Mouse (Mus musculus) liver, embryonic 11.5 days (tissue): ENCODE results near the gene Pbx2. TPM values are rescaled to one million over a fixed set of nuclear protein-coding genes. Genes with fewer than 3 reads are reported as not detected.

Source experiments
- ATAC-seq: fragments of 200-750 bp; cut with Nextera tagmentation; replicated peaks from 2 replicates; pipeline ENCODE4 v1.8.0; 2017; ENCODE audit warnings: moderate number of reproducible peaks, mild to moderate bottlenecking, moderate TSS enrichment, moderate library complexity; ENCODE audit not compliant: low FRiP score
- DNase-seq: peaks from one replicate; pipeline ENCODE4 v3.0.0-alpha.2; 2017; ENCODE audit warnings: low spot score
- H3K27ac ChIP-seq: fragments of 300-500 bp; sonication (generic); 2 replicates; pipeline ENCODE4 v1.5.1; 2014; ENCODE audit warnings: mild to moderate bottlenecking, low read depth, low read length, control low read depth
- H3K27me3 ChIP-seq: fragments of 300-500 bp; sonication (generic); replicated peaks from 2 replicates; pipeline ENCODE4 v1.6.1; 2014; ENCODE audit warnings: low read length, mixed read lengths; ENCODE audit not compliant: control insufficient read depth, insufficient read depth
- H3K36me3 ChIP-seq: fragments of 300-500 bp; sonication (generic); 2 replicates; pipeline ENCODE4 v1.6.1; 2014; ENCODE audit warnings: mild to moderate bottlenecking, low read length, moderate library complexity, mixed read lengths; ENCODE audit not compliant: control insufficient read depth, insufficient read depth
- H3K4me1 ChIP-seq: fragments of 300-500 bp; sonication (generic); replicated peaks from 2 replicates; pipeline ENCODE4 v1.6.1; 2014; ENCODE audit warnings: low read length, mixed read lengths; ENCODE audit not compliant: control insufficient read depth, insufficient read depth
- H3K4me2 ChIP-seq: fragments of 300-500 bp; sonication (generic); 2 replicates; pipeline ENCODE4 v1.6.1; 2014; ENCODE audit warnings: mild to moderate bottlenecking, control low read depth, moderate library complexity
- H3K4me3 ChIP-seq: fragments of 300-500 bp; sonication (generic); 2 replicates; pipeline ENCODE4 v1.5.1; 2014; ENCODE audit warnings: low read depth, low read length, control low read depth
- H3K9ac ChIP-seq: fragments of 300-500 bp; sonication (generic); 2 replicates; pipeline ENCODE4 v1.6.1; 2014; ENCODE audit warnings: low read depth, low read length, control low read depth
- H3K9me3 ChIP-seq: fragments of 300-500 bp; sonication (generic); 2 replicates; pipeline ENCODE4 v1.6.1; 2016; ENCODE audit warnings: low read length, inconsistent platforms, mixed read lengths; ENCODE audit not compliant: control insufficient read depth
- WGBS: fragments of 180-500 bp; shearing (Covaris S2); extraction: QIAGEN DNeasy Blood & Tissue Kit; methylation state at CpG from one replicate; pipeline ENCODE4 v1.1.7; 2014; 5-methylcytosine and 5-hydroxymethylcytosine counted together
- polyA plus RNA-seq: library from polyadenylated mRNA; unstranded; fragments of >200 nt; fragmentation: Nextera tagmentation; extraction: Ambion mirVana; gene quantifications from 2 replicates; pipeline ENCODE4 v1.2.1, GENCODE M21; 2014

Pbx2 gene
- polyA plus RNA-seq, 1 experiment from 2014 or later, result 11.4 TPM

DNA sequence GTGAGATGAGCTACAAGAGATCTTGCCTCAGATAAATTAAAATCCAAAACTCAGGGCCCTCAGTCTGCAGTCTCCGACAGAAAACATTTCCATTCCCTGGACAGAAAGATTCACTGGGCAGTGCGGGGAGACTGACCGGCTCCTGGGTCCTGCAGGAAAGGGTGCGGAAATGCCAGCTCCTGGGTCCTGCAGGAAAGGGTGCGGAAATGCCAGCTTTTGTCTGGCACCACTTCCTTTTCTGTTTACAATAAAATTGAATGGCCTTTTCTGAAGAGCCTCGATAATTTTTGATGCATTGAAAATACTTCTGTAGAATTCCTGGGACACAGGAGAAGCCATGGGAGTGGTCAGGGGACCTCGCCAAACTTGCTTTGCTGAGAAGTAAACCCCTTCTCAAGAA is 31.9 kb upstream of the Pbx2 start:
- no peaks in the 10 kb centered on the region for H3K27me3 ChIP-seq
- H3K4me3 ChIP-seq, result no peak overlapping the region
- DNase-seq (no peak), ATAC-seq (no peak)
- no peaks in the 10 kb centered on the region for H3K36me3 ChIP-seq
- no peak overlapping the region for H3K4me2 ChIP-seq
- no peak overlapping the region for H3K9ac ChIP-seq
- 79% methylated on average over 7 of the region's 7 CpGs for WGBS
- H3K27ac ChIP-seq, result no peak overlapping the region
- peaks cover 2% of the 10 kb centered on the region for H3K4me1 ChIP-seq
- H3K9me3 ChIP-seq, result no peaks in the 10 kb centered on the region

DNA sequence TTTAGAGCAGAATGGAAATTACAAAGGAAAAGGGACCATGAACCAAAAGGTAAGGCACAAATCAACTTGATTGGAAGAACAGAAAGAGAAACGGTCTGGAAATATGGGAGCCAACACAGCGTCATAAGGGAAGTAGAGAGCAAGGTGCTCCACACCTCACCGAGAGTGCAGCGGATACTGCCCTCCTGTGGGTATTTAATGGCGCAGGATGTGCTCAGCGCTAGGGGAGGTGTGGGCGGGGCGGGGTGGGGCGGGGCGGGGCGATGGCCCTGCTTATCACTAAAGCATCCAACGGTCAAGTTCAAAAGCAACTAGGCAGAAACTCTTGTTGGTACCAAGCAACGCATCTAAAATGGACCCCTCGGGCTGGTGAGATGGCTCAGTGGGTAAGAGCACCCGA is 31.2 kb upstream of the Pbx2 start:
- DNase-seq, result no peak
- 21% methylated on average over 15 of the region's 15 CpGs for WGBS
- H3K9me3 ChIP-seq, result no peaks in the 10 kb centered on the region
- H3K27ac ChIP-seq, result no peak overlapping the region
- no peak overlapping the region for H3K4me2 ChIP-seq
- H3K4me3 ChIP-seq, result no peak overlapping the region
- ATAC-seq, result no peak; the same call in 1 of the 2 replicates
- H3K9ac ChIP-seq, result no peak overlapping the region
- H3K36me3 ChIP-seq, result no peaks in the 10 kb centered on the region
- peaks cover 6% of the 10 kb centered on the region for H3K4me1 ChIP-seq
- H3K27me3 ChIP-seq, result no peaks in the 10 kb centered on the region

DNA sequence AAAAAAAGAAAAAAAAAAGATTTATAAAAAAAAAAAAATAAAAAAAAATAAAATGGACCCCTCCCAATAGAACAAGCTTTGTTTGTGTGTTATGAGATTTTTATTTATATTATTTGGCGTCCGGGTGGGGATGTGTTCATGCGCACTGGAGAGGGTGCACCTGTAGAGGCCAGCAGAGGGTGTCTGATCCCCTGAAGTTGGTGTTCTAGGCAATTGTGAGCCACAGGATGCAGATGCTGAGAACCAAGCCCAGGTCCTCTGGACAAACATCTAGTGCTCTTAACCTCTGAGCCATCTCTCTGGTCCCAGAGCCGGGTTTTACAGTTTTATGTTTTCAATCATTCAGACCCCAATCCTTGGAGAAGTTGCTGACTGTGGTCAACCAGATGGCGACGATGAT is 30.6 kb upstream of the Pbx2 start:
- DNase-seq (no peak), ATAC-seq (no peak)
- H3K9ac ChIP-seq, result no peak overlapping the region
- H3K36me3 ChIP-seq, result no peaks in the 10 kb centered on the region
- no peaks in the 10 kb centered on the region for H3K9me3 ChIP-seq
- H3K27ac ChIP-seq, result no peak overlapping the region
- H3K4me2 ChIP-seq, result no peak overlapping the region
- H3K27me3 ChIP-seq, result no peaks in the 10 kb centered on the region
- 87% methylated on average over 6 of the region's 6 CpGs for WGBS
- H3K4me3 ChIP-seq, result no peak overlapping the region
- H3K4me1 ChIP-seq, result peaks cover 6% of the 10 kb centered on the region

DNA sequence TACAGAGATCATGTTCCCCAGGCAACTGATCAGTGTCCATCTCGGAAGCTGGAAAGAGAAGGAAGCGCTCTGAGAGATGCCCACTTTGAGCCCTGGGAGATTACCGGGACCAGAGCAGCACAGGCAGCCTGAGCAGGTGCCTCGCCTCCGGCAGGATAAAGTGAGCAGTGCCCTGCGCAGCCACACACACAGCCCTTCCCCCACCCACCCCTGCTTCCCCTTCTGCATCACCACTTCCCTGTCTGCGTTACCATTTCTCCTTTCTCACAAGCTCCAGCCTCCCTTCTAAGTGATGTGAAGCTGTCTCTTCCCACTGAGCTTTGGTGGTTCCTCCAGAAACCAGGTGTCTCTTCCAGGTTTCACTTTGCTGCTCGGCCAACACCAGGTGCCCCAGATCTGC is 29.9 kb upstream of the Pbx2 start:
- Histone ChIP-seq H3K4me2 (peak overlapping the region; percentile 11; the same call in 1 of the 2 replicates), H3K27ac (no peak overlapping the region), H3K9me3 (no peaks in the 10 kb centered on the region), H3K9ac (no peak overlapping the region), H3K4me3 (no peak overlapping the region), H3K4me1 (peaks cover 6% of the 10 kb centered on the region), H3K27me3 (no peaks in the 10 kb centered on the region), H3K36me3 (no peaks in the 10 kb centered on the region)
- ATAC-seq (no peak), DNase-seq (no peak)
- WGBS, result 25% methylated on average over 8 of the region's 8 CpGs

DNA sequence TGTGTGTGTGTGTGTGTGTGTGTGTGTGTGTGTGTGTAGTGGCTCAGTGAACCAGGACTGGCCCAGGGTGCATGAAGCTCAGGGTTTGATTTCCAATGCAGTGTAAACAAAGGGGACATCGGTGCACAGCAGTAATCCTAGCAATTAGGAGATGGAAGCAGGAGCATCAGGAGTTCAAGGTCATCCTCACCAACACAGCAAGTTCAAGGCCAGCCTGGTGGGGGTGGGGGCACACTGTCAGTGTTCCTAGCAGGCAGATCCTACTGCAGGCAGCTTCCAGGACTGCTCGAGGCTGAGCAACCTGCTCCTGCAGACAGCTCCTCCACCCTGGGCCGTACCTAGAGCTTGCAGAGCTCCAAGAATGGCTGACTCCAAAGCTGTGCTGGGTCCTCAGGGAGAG is 28.5 kb upstream of the Pbx2 start:
- ATAC-seq (no peak), DNase-seq (no peak)
- H3K4me3 ChIP-seq, result no peak overlapping the region
- H3K9me3 ChIP-seq, result no peaks in the 10 kb centered on the region
- 51% methylated on average over 3 of the region's 3 CpGs for WGBS
- H3K36me3 ChIP-seq, result no peaks in the 10 kb centered on the region
- no peak overlapping the region for H3K9ac ChIP-seq
- H3K4me2 ChIP-seq, result no peak overlapping the region
- H3K27me3 ChIP-seq, result peaks cover 8% of the 10 kb centered on the region; the same call in 1 of the 2 replicates
- peaks cover 6% of the 10 kb centered on the region for H3K4me1 ChIP-seq
- H3K27ac ChIP-seq, result no peak overlapping the region

DNA sequence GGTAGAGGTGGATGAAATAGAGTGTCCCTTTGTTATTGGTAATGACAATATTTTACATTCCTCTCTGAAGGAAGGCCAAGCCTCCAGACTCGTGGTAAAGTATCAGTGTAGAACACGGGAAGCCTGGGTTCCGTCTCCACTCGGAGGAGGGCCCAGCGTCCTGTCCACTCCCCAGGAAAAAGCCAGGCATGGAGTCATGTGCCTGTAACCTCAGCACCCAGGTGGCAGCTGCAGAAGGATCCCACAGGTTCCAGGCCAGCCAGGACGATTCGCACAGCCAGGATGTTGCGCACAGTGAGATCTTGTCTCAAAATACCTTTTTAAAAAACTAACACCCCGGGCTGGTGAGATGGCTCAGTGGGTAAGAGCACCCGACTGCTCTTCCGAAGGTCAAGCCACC is 27.7 kb upstream of the Pbx2 start:
- Histone ChIP-seq H3K9me3 (no peaks in the 10 kb centered on the region), H3K9ac (no peak overlapping the region), H3K27me3 (peaks cover 8% of the 10 kb centered on the region; the same call in 1 of the 2 replicates), H3K4me3 (no peak overlapping the region), H3K27ac (no peak overlapping the region), H3K36me3 (no peaks in the 10 kb centered on the region), H3K4me1 (peaks cover 6% of the 10 kb centered on the region), H3K4me2 (no peak overlapping the region)
- DNase-seq (no peak), ATAC-seq (no peak)
- 70% methylated on average over 11 of the region's 11 CpGs for WGBS

DNA sequence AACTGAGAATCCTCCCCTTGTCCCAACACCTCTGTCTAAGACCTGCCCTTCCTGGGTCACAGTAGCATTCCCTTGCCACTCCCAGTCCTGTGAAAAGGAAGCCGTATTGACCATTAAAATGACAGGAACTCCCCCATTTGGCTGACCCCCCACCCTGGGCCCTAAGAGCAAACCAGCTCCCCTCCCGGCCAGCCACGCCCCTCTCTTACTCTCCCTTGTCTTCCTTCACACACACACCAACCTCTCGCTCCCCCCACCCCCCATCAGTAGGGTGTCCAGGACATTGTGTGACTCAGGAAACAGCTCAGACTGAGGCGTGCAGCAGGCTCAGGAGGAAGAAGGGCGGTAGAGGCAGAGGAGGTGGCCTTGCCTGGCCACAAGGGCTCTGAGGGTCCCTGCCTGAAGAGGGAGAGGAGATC is 27.1 kb upstream of the Pbx2 start, which contains the start of gene Notch4:
Notch4 (plus strand) TSS at position 266 of the 419 bp plus-strand sequence.
- H3K9me3 ChIP-seq, result no peaks in the 10 kb centered on the region
- no peak within 1 kb of the TSS; the same call in 1 of the 2 replicates for H3K9ac ChIP-seq
- peaks cover 8% of the 10 kb centered on the region; the same call in 1 of the 2 replicates for H3K27me3 ChIP-seq
- H3K4me2 ChIP-seq, result peak within 1 kb of the TSS; percentile 29; the same call in 1 of the 2 replicates
- H3K36me3 ChIP-seq, result no peaks in the 10 kb centered on the region
- H3K27ac ChIP-seq, result peak within 1 kb of the TSS; percentile 48; the same call in 1 of the 2 replicates
- peak; percentile 66 for ATAC-seq
- peak within 1 kb of the TSS; percentile 15; the same call in 1 of the 2 replicates for H3K4me3 ChIP-seq
- 10% methylated on average over 6 of the region's 6 CpGs for WGBS
- peaks cover 6% of the 10 kb centered on the region for H3K4me1 ChIP-seq
- no peak for DNase-seq

DNA sequence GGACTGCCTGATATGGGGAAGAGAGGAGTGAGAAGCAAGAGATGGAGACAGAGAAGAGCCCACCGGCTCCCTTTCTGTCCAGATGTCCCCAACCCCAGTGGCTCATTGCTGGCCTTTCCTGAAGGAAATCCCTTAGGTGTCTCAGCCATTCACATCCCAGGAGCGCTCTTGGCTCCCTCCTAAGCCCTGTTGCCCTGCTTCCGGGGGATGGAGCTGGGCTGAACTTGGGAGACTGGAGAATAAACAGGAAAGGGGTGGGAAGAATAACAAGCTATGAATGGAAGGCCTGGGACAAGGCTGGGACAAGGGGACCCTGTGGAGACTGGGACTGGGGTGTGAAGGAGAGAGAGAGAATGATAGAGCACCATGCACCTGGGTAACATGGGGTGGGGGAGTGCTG is 26.3 kb upstream of the Pbx2 start:
- H3K27ac ChIP-seq, result peak overlapping the region; percentile 48; the same call in 1 of the 2 replicates
- no peak overlapping the region for H3K4me3 ChIP-seq
- DNase-seq, result no peak
- H3K4me1 ChIP-seq, result peaks cover 6% of the 10 kb centered on the region
- H3K9ac ChIP-seq, result no peak overlapping the region; the same call in 1 of the 2 replicates
- WGBS, result 64% methylated on average over 3 of the region's 3 CpGs
- no peaks in the 10 kb centered on the region for H3K9me3 ChIP-seq
- 0 out of 2 replicates have a peak overlapping the region, but pooled peaks have one; percentile 29 for H3K4me2 ChIP-seq
- no peaks in the 10 kb centered on the region for H3K36me3 ChIP-seq
- peaks cover 8% of the 10 kb centered on the region; the same call in 1 of the 2 replicates for H3K27me3 ChIP-seq
- ATAC-seq, result no peak

DNA sequence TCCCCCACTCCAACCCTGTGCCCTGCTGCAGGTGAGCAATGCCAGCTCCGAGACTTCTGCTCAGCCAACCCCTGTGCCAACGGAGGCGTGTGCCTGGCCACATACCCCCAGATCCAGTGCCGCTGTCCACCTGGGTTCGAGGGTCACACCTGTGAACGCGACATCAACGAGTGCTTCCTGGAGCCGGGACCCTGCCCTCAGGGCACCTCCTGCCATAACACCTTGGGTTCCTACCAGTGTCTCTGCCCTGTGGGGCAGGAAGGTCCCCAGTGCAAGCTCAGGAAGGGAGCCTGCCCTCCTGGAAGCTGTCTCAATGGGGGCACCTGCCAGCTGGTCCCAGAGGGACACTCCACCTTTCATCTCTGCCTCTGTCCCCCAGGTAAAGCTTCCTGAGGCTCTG is 23.8 kb upstream of the Pbx2 start:
- no peak overlapping the region for H3K9ac ChIP-seq
- no peak overlapping the region for H3K4me2 ChIP-seq
- H3K4me3 ChIP-seq, result no peak overlapping the region
- H3K36me3 ChIP-seq, result no peaks in the 10 kb centered on the region
- ATAC-seq (no peak), DNase-seq (no peak)
- H3K9me3 ChIP-seq, result no peaks in the 10 kb centered on the region
- H3K4me1 ChIP-seq, result peaks cover 6% of the 10 kb centered on the region
- 66% methylated on average over 9 of the region's 9 CpGs for WGBS
- H3K27me3 ChIP-seq, result peaks cover 8% of the 10 kb centered on the region; the same call in 1 of the 2 replicates
- no peak overlapping the region for H3K27ac ChIP-seq
